Mouse (Mus musculus): ENCODE results near the gene Gm5485.

Gene Gm5485

DNA sequence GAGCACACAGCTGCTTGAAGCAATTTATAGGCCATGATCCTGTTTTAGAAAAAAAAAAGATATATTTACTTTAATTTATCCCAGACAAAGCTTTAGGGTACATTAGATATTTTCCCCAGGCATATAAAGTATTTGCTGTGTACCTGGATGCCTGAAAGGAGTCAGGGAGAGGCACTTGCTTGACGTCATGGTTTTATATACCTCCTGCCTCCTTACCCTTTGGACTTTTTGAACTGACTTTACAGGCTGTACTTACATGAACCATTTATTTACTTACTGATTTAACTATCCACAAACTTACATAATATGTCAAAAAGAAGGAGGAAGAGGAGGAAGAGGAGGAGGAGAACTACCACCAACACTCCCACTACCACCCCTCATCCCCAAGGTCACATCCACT is at the start of gene Gm5485:
Gene Gm5485 (minus strand): TSS at position 171 of the 400 bp plus-strand sequence.
- DNase-seq (ENCODE audit: low spot score), result no peak

DNA sequence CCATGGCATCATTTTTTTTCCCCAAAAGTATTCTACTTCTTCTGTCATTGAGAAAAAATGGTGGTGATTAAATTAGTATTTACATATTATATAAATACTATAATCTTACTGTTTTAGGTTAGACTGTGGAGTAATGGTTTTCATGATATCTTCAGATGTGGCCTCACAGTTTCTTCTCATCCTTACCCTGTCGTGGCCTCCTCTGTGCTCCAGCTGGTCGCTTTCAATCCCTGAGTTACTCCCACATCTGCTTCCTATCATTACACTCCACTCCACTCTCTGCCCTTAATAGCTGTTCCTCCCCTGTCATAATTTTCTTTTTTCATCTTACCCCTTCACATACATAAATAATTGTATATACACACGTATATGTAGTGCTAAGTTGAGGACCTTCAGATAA is 41.0 kb upstream of the Gm5485 start:
- no peak for DNase-seq (ENCODE audit: low spot score)

DNA sequence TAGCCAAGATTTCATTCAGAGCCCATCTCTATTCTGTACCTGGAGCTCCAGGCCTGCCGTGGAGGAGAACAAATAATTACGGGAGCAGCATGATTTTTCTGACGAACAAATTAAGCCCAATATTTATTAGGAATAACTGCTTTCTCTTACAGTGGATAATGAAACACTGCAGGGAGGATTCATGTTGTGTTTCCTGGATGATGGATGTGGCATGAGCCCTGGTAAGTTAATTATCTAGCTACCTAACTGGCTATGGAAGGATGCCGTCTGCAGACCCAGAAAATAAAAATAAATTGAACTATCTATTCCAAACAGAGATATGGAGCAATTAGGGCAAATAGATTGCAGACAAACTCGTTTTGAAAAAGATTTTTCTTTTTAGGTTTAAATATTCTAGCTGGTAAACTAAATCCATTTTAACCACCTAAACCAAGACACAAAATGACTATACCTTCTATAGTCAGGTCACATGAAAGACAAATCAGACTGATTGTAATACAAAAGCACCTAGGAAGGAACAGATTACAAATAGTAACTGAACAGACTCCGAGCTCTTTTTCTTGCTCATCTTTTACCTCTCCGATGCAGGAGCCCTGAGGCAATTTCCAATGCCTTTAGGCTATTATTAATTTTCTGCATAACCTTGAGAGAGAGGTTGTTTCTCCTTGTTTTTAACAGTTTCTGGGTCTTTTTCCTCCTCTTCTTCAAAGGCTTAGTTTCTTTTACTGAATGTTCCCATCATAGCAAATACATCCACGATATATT is 34.1 kb upstream of the Gm5485 start:
- no peak for DNase-seq (ENCODE audit: low spot score)

DNA sequence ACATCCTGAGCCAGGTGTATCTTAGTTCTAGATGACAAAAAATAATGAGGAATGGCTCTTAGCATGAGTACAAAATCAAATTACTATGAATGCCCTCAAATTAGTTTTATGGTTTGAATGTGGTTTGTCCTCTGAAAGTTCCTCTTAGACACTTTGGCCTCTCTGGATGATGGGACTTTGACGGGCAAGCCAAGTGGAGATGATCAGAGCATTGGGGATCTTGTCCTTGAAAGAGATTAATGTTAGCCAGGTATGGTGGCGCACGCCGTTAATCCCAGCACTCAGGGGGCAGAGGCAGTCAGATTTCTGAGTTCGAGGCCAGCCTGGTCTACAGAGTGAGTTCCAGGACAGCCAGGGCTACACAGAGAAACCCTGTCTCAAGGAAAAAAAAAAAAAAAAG is 32.4 kb upstream of the Gm5485 start:
- no peak for DNase-seq (ENCODE audit: low spot score)

DNA sequence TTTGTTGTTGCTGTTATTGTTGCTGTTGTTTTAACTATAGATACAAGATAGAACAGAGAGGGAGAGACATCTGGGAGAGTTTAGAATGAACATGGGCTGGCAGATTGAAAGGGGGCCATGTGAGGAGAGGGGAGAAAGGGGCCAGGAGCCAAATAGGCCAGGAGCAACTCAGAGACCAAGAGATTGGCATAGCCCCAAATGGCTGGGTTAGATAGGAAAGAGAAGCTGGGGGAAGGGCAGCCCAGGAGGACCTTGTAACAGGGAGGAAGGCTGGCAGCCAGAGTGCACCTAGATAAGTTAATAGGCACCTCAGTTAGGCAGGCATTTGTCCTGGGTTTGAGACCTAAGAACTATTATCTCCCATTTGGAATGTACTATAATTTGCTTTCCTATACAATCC is 25.3 kb upstream of the Gm5485 start:
- no peak for DNase-seq (ENCODE audit: low spot score)

DNA sequence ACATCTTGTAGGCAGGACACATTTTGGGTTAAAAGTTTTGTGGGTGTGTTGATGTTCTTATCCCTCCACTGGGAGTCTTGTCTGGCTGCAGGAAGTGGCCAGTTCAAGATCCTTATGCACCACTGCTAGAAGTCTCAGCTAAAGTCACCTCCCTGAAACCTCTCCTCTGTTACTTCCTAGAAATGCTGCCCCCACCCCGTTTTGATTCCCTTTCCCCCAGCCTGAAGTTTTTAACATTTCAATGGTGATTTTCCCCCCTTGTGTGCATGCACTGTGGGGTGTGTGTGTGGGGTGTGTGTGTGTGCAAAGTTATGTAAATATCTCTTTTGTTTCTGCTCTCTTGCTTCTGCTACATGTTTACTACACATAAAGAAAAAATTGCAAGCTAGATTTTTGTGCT is 23.2 kb upstream of the Gm5485 start:
- DNase-seq (ENCODE audit: low spot score), result no peak

DNA sequence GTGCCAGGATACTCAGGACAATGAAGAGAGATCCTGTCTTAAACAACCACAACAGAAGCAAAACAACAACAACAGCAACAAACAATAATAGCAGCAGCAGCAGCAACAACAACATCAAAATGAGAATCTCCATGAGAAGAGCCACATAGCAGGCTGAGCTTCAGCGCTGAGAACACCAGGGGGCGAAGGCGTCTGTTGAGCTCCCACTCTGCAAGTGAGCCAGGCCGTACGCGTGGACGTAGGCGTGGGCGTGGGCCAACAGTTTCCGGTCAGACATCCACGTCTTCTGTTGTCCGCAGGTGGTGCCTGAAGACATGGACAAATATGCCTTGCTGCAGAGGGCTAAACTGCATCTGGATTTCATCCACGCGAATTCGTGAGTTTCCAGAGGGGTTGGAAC is 18.8 kb upstream of the Gm5485 start, which contains the start of gene Morc1:
Gene Morc1 (plus strand): TSS at position 211 of the 400 bp plus-strand sequence.
- DNase-seq (ENCODE audit: low spot score), result no peak

DNA sequence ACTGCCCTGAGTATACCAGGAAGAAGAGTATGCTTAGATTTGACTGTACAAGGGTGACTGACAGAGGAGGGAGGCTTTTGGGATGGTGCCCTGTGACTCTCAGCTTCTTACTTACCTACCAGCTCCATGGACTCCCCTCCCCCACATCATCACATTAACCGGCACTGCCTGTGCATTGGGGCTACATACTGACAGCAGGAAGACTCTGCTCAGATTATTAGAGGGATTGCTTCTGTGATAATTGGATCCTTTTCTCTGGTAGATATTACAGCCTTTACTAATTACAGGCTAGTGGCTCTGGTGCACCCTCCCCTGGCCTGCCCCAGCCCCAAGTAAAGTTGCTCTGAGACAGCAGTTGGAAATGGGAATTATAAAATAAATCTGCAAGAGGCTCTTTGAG is 17.2 kb upstream of the Gm5485 start:
- no peak for DNase-seq (ENCODE audit: low spot score)

DNA sequence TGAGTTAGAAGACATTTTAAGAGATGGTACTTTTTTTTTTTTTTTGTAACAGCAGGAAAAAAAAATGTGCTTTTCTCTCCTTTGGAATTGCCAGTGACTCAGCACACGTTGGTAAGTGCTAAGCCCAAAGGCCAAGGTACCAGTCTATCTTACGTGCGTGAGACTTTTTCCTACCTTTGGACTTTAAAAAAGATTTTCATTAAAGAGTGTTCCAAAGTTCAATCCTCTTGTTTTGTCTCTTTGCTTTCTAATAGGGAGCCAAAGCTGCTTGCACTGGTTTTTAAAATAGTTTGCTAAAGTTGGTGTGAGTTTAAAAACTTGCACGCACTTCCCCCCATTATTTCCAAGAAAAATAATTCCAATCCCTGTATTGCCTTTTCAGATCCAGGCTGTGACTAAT is 11.9 kb upstream of the Gm5485 start:
- no peak for DNase-seq (ENCODE audit: low spot score)

DNA sequence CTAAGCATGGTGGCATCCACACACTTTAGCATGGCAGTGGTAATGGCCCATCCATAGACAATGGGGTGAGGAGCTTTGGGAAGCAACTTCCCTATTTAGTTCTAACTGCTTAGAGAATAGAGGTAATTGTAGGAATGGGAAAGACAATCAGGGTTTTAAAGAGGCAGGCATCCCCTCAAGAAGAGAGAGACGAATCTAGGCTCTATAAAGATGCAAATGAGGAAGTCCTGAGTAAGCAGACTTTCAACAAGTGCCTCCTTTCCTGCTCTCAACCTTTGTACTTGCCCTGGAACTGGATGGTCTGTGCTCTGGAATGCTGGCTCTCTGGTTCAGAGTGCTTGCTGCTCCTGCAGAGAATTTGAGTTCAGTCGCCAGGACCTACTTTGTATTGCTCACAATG is 10.3 kb upstream of the Gm5485 start:
- DNase-seq (ENCODE audit: low spot score), result no peak

DNA sequence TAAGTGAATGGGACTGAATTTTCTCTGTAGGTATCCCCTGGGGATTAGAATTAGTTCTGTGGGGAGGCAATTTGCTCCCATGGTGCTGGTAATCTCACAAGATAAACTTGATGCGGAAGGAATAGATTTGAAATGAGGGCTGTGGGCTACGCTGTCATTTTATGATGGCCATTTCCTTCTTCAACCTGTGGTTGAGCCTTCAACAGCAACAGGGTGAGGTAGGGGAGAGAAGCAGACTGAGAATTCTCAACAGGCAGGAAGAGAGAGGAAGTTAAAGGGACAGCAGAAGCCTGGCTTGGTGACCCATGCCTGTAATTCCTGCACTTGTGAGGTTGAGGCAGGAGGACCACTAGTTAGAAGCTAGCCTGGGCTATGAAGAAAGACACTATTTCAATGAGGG is 6.8 kb upstream of the Gm5485 start:
- DNase-seq (ENCODE audit: low spot score), result no peak

DNA sequence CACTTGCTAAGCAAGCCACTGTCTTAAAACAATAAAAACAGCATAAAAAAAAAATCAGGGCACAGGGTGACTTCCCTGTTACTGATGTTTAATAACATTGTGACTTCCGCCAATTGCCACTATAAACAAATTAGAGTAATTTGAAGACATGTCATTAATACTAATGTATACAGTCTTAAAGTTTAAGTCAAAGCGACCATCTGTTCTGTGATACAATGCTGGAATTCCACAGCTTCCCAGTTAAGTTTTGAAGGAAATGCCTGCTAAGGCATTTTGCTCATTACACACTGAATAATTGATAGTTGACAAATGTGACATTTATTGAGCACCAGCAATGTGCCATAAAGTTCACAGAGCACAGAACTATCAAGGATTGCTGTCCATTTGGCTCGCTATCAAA is 6.3 kb upstream of the Gm5485 start:
- no peak for DNase-seq (ENCODE audit: low spot score)

DNA sequence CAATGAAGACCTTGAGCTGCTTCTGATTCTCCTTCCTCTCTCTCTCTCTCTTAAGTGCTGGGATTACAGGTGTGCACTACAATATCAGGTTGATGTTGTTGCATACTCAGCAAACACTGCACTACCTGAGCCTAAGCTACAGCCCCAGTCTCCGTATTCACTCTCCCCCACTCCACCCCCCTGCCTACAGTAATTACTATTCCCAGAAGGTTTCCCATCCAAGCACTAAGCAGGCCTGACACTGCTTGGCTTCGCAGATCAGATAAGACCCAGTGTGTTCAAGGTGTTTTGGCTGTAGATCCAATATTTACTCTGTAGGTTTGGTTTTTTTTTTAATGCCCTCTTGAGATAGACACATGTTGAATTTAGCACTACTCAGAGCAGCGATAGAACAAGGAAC is 2.1 kb downstream of the Gm5485 start:
- DNase-seq (ENCODE audit: low spot score), result no peak

DNA sequence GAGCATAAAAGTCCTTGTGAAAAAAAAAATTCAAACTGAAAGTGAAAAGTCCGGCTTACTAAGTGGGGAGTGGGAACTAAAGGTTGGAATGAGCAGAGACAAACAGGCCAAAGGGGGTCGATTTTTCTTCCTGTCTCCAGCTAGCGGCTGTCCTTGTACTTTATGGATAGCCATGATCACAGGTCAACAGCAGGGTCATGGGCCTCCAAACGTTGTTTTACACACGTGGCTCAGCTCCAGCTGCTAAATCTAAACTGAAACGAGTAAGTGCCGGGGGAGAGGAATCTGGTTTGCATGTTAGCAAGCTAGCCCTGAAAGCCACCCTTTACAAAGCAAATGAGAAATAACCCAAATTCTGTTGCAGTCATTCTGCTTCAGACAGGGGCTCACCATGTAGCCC is 2.6 kb downstream of the Gm5485 start:
- DNase-seq (ENCODE audit: low spot score), result peak; percentile 4

DNA sequence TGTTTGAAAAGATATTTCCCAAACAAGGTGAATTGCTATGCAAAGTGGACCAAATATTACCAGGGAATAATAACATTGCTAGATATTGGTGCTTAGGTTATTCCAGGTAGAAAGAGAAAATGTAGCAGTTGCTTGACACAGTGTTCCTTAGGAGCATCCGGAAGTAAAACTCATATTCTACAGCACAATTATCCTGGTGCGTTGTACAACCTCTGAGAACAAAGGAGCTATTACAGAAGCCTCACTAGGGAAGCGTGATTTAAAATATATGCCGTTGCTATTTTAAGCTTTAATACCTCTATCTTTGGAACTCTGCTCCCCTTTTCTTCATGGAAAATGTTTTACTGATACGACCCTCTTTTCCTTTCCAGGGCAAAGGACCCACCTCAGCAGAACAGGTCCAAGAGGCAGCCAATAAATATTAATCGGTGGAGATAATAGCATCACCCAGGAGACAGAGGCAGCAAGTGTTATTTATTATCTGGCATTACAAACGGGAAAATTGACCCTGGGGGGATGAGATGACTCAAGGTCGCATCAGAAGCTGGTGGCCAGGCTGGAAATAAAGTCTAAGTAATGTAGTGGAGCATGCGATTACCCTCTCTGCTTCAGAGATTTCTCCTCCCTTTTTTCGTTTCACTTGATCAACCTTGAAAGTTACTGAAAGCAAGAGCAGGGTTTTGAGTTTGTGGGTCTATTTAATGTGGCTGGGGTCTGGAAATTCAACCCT is 6.4 kb downstream of the Gm5485 start:
- peak; percentile 4 for DNase-seq (ENCODE audit: low spot score)

DNA sequence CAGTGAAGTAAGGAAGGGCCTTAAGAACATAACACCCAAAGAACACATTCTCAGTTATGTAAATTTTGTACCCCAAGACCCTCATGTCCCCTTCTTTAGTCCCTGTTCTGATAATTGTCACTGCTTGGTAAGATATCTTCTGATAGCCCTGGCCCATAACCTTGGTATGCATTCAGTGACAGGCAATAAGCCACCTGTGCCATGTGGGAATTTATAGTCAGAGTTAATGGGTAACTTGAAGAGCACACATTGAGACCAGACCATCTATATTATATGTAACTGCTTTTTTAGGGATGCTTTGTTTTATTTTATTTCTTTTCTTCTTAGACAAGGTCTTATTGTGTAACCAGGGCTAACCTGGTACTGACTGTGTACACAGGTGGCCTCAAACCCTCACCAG is 8.2 kb downstream of the Gm5485 start:
- no peak for DNase-seq (ENCODE audit: low spot score)

DNA sequence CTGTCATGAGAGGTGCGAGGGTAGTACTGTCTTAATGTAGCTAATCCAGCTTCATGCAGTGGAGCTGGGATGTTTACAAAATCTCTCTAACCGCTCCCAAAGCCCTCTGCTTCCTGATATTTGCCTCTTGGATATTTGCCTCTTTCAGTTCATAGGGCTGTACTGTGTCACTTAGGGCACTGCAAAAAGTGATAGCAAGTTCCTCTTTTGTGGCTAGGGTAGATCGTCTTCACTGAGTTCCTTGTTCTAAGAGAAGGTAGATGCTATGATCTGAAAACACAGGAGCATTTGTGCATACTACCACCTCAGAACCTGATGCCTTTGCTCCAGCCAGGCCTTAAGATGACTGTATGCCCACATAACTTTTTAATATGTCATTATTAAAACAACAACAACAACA is 8.8 kb downstream of the Gm5485 start:
- DNase-seq (ENCODE audit: low spot score), result no peak

DNA sequence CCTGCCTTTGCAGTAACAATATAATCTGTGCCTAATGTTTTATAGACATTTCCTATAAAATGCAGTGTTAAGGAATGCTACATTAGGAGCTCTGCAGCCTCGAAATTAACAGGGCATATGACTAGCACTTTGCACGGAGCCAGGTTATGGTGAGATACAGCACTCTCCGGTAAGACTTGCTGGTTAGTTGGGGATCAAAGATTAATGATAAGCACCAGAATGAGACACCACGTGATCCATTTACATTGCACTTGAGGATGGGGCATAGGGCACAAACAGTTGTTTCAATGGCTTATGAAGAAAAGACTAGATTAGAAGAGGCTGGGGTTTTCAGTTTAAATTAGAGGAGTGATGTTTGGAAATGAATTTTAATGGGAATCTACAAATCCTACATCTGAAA is 9.3 kb downstream of the Gm5485 start:
- no peak for DNase-seq (ENCODE audit: low spot score)

DNA sequence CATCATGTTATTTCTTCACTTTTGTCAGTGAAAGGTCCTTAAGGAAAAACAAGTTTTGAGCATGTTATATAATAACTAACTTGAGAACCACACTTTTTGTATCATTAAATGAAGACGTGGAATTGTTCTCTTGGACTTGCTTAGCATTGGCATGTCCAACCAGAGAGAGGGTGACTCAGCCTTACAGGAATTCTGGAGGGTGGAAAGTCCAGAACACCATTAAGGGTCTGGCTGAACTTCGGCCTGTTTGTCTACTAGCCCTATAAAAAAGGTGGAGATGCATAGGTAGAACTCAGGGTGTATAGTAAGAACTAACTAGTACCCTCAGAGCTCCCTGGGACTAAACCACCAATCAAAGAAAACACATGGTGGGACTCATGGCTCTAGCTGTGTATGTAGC is 16.9 kb downstream of the Gm5485 start:
- no peak for DNase-seq (ENCODE audit: low spot score)

DNA sequence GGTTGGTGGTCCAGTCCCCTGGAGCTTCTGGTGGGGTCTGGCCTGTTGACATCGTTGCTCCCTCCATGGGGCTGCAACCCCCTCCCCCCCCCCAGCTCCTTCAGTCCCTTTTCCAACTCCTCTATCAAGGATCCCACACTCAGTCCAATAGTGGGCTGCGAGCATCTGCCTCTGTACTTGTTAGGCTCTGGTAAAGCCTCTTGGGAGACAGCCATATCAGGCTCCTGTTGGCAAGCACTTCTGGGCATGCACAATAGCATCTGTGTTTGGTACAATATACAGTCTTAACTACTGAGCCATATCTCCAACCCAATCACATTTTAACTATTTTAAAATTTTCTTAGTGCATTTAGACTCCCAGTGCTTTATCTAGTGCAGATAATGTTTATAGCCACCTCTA is 25.2 kb downstream of the Gm5485 start:
- DNase-seq (ENCODE audit: low spot score), result no peak

DNA sequence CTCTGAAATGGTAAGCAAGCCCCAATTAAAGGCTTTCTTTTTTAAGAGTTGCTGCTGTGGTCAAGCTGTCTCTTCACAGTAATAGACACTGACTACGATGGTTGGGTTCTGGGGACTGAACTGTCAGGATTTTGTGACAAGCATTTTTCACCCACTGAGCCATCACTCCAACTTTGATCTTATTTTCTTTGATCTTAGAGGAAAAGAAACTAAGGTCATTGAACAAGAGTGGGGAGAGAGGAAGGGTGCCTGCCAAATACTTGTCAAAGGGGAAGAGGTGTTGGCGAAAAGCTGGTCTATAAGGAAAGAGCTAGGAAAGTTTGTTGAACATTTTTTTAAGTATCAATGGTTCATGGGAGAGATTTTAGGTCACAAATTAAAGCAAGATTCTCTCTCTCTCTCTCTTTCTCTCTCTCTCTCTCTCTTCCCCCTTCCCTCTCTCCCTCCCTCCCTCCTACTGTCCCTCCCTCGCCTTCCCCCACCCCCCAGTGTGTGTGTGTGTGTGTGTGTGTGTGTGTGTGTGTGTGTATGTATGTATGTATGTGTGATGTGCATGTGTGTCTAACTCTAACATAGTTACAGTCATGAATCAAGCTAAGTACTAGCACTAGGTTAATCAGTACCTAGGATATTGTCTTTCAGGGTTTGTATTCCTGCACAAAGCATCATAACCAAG is 28.5 kb downstream of the Gm5485 start:
- DNase-seq (ENCODE audit: low spot score), result no peak

DNA sequence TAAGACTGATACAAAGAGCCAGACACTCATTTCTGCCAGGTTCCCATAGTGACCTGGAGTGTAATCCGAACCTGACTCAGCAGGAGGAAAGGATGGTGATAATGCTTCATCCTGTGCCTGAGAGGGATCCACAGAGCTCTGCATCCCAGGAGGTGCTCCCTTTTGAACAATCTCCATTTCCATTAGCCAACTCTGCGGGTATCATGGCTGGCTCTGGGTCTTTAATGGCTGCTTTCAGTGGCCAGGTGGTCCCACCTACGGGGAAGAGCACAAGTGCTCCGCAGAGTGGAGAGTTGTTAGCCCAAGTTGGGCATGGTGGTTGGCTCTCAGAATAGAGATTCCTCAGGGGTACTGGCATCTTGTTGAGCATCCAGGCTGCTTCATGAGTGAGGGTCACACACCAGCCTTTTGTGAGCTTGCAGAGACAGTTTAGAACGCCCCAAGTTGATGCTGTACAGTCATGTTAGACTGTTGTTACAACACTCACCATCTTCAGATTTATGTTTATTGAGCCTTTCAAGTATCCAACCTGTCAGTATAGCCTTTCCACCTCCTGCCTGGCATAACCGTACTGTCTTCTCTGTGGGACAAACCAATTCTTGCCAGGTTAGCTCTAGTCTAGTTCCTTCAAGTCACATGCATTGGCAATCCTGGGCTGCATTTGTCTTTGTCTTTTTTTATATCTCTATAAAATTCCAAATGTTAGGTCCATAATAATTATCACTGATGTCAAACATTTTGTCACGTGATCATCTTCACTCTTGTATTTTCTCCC is 38.3 kb downstream of the Gm5485 start:
- no peak for DNase-seq (ENCODE audit: low spot score)
